Mouse (Mus musculus): ENCODE data around the gene Dydc1.

The Dydc1 gene

GRCm38 (mm10) chr14:41098726-41099125 lies 26.0 kb downstream of the Dydc1 start:
- DNase-seq (ENCODE audit: low spot score in 2 of 2): no peak

- DNase-seq (ENCODE audit: low spot score in 2 of 2): no peak
These were observed 28.0 kb downstream of the Dydc1 start for GRCm38 (mm10) chr14:41100712-41101111.

GRCm38 (mm10) chr14:41101242-41101641 lies 28.5 kb downstream of the Dydc1 start:
- DNase-seq (ENCODE audit: low spot score in 2 of 2): no peak

GRCm38 (mm10) chr14:41102269-41102668 lies 29.6 kb downstream of the Dydc1 start:
- no peak for DNase-seq (ENCODE audit: low spot score in 2 of 2)

- no peak for DNase-seq (ENCODE audit: low spot score in 2 of 2)
These were observed 32.2 kb downstream of the Dydc1 start, which contains the start of gene Mat1a for GRCm38 (mm10) chr14:41104853-41105444. Mat1a (plus strand) TSS chr14:41105035.

GRCm38 (mm10) chr14:41111031-41111668 lies 38.4 kb downstream of the Dydc1 start:
- no peak for DNase-seq (ENCODE audit: low spot score in 2 of 2)

GRCm38 (mm10) chr14:41112944-41113343 lies 40.2 kb downstream of the Dydc1 start:
- DNase-seq (ENCODE audit: low spot score in 2 of 2): no peak

- DNase-seq (ENCODE audit: low spot score in 2 of 2): no peak
These were observed 43.6 kb downstream of the Dydc1 start for GRCm38 (mm10) chr14:41116271-41116670.

GRCm38 (mm10) chr14:41124683-41125082 lies 52.0 kb downstream of the Dydc1 start:
- DNase-seq (ENCODE audit: low spot score in 2 of 2): no peak

- no peak for DNase-seq (ENCODE audit: low spot score in 2 of 2)
These were observed 55.3 kb downstream of the Dydc1 start for GRCm38 (mm10) chr14:41127997-41128396.

GRCm38 (mm10) chr14:41131540-41131939 lies 58.8 kb downstream of the Dydc1 start, which contains the start of gene Sftpa1:
Sftpa1 (plus strand) TSS chr14:41131782.
- no peak for DNase-seq (ENCODE audit: low spot score in 2 of 2)

GRCm38 (mm10) chr14:41137006-41137405 lies 64.3 kb downstream of the Dydc1 start:
- no peak for DNase-seq (ENCODE audit: low spot score in 2 of 2)

GRCm38 (mm10) chr14:41140686-41141085 lies 68.0 kb downstream of the Dydc1 start:
- no peak for DNase-seq (ENCODE audit: low spot score in 2 of 2)

Measured in natural killer cell, adult 2 months (primary cell).